Mouse (Mus musculus) midbrain, postnatal 0 days (tissue): ENCODE results near the gene Churc1. TPM values are rescaled to one million over a fixed set of nuclear protein-coding genes. Genes with fewer than 3 reads are reported as not detected.

Source experiments
- ATAC-seq: fragments of 200-750 bp; cut with Nextera tagmentation; 2 replicates; pipeline ENCODE4 v1.8.0; 2017; ENCODE audit warnings: moderate number of reproducible peaks, mild to moderate bottlenecking, moderate TSS enrichment, moderate library complexity; ENCODE audit not compliant: low FRiP score
- DNase-seq: peaks from one replicate; pipeline ENCODE4 v3.0.0-alpha.2; 2015; ENCODE audit warnings: low spot score
- H3K27ac ChIP-seq: fragments of 300-500 bp; sonication (generic); 2 replicates; pipeline ENCODE4 v1.5.1; 2014; ENCODE audit warnings: low read depth, mild to moderate bottlenecking, low read length, mixed read lengths
- H3K27me3 ChIP-seq: fragments of 300-500 bp; sonication (generic); 2 replicates; pipeline ENCODE4 v1.6.1; 2014; ENCODE audit warnings: low read length, control low read depth, mixed read lengths; ENCODE audit not compliant: insufficient read depth
- H3K36me3 ChIP-seq: fragments of 300-500 bp; sonication (generic); 2 replicates; pipeline ENCODE4 v1.6.1; 2014; ENCODE audit warnings: low read length, control low read depth, mixed read lengths; ENCODE audit not compliant: insufficient read depth
- H3K4me1 ChIP-seq: fragments of 300-500 bp; sonication (generic); 2 replicates; pipeline ENCODE4 v1.6.1; 2014; ENCODE audit warnings: mild to moderate bottlenecking, control low read depth, antibody characterized with exemption, low read length, mixed read lengths; ENCODE audit not compliant: insufficient read depth
- H3K4me2 ChIP-seq: fragments of 300-500 bp; sonication (generic); 2 replicates; pipeline ENCODE4 v1.6.1; 2014; ENCODE audit warnings: low read depth, mild to moderate bottlenecking, low read length, mixed read lengths; ENCODE audit not compliant: poor library complexity, severe bottlenecking
- H3K4me3 ChIP-seq: fragments of 300-500 bp; sonication (generic); 2 replicates; pipeline ENCODE4 v1.5.1; 2014; ENCODE audit warnings: low read depth, mild to moderate bottlenecking, low read length, moderate library complexity
- H3K9ac ChIP-seq: fragments of 300-500 bp; sonication (generic); replicated peaks from 2 replicates; pipeline ENCODE4 v1.6.1; 2014; ENCODE audit warnings: mild to moderate bottlenecking, low read length, moderate library complexity, mixed read lengths; ENCODE audit not compliant: poor library complexity, severe bottlenecking
- H3K9me3 ChIP-seq: fragments of 300-500 bp; sonication (generic); 2 replicates; pipeline ENCODE4 v1.6.1; 2016; ENCODE audit warnings: low read length, control low read depth
- CTCF ChIP-seq: IDR thresholded peaks from 2 replicates; pipeline ENCODE4 v1.5.1; 2016; ENCODE audit warnings: antibody characterized with exemption, mild to moderate bottlenecking
- WGBS: fragments of 180-500 bp; shearing (Covaris S2); extraction: QIAGEN DNeasy Blood & Tissue Kit; methylation state at CpG from one replicate; pipeline ENCODE4 v1.1.7; 2014; 5-methylcytosine and 5-hydroxymethylcytosine counted together
- polyA plus RNA-seq: library from polyadenylated mRNA; unstranded; fragments of >200 nt; fragmentation: Nextera tagmentation; extraction: Ambion mirVana; gene quantifications from 2 replicates; pipeline ENCODE4 v1.2.1, GENCODE M21; 2015
- total RNA-seq: library from RNA; depleted of rRNA; stranded (reverse); fragments of >200 nt; gene quantifications from 2 replicates; pipeline ENCODE4 v1.2.3, GENCODE M21; 2014

Churc1 gene
- total and polyA plus RNA-seq, 2 experiments from 2014 or later, result 60.3 to 120 TPM

- ATAC-seq (no peak), DNase-seq (peak; percentile 61)
- H3K27me3 ChIP-seq, result no peaks in the 10 kb centered on the region
- H3K9me3 ChIP-seq, result no peaks in the 10 kb centered on the region
- H3K27ac ChIP-seq, result no peak overlapping the region
- H3K4me3 ChIP-seq, result no peak overlapping the region
- 60% methylated on average over 7 of the region's 7 CpGs for WGBS
- H3K4me2 ChIP-seq, result no peak overlapping the region
- H3K36me3 ChIP-seq, result peaks cover 33% of the 10 kb centered on the region
- no peaks in the 10 kb centered on the region for H3K4me1 ChIP-seq
- TF ChIP-seq CTCF, result peak; percentile 74
- no peak overlapping the region for H3K9ac ChIP-seq
Observed at GRCm38 (mm10) chr12:76803700-76804252, 38.4 kb downstream of the Churc1 start.

GRCm38 (mm10) chr12:76805056-76805811, 39.9 kb downstream of the Churc1 start:
- WGBS, result 89% methylated on average over 10 of the region's 10 CpGs
- TF ChIP-seq CTCF, result no peak
- H3K4me2 ChIP-seq, result no peak overlapping the region
- DNase-seq (peak; percentile 47), ATAC-seq (no peak)
- H3K27me3 ChIP-seq, result no peaks in the 10 kb centered on the region
- H3K27ac ChIP-seq, result no peak overlapping the region
- H3K4me3 ChIP-seq, result no peak overlapping the region
- H3K36me3 ChIP-seq, result peaks cover 19% of the 10 kb centered on the region
- no peaks in the 10 kb centered on the region for H3K9me3 ChIP-seq
- no peaks in the 10 kb centered on the region for H3K4me1 ChIP-seq
- no peak overlapping the region for H3K9ac ChIP-seq

- no peak overlapping the region for H3K4me3 ChIP-seq
- no peak overlapping the region for H3K9ac ChIP-seq
- ATAC-seq (no peak), DNase-seq (no peak)
- TF ChIP-seq CTCF, result no peak
- H3K4me2 ChIP-seq, result no peak overlapping the region
- H3K9me3 ChIP-seq, result no peaks in the 10 kb centered on the region
- no peaks in the 10 kb centered on the region for H3K4me1 ChIP-seq
- H3K27me3 ChIP-seq, result no peaks in the 10 kb centered on the region
- H3K36me3 ChIP-seq, result peaks cover 12% of the 10 kb centered on the region
- H3K27ac ChIP-seq, result no peak overlapping the region
- WGBS, result 78% methylated on average over 10 of the region's 10 CpGs
Observed at GRCm38 (mm10) chr12:76807796-76808195, 42.5 kb downstream of the Churc1 start.

GRCm38 (mm10) chr12:76810491-76810890, 45.2 kb downstream of the Churc1 start:
- WGBS, result 95% methylated on average over 5 of the region's 5 CpGs

GRCm38 (mm10) chr12:76811006-76811405, 45.7 kb downstream of the Churc1 start:
- TF ChIP-seq CTCF, result no peak
- 94% methylated on average over 4 of the region's 4 CpGs for WGBS
- H3K27ac ChIP-seq, result no peak overlapping the region
- no peaks in the 10 kb centered on the region for H3K9me3 ChIP-seq
- no peak overlapping the region for H3K9ac ChIP-seq
- peaks cover 11% of the 10 kb centered on the region for H3K36me3 ChIP-seq
- H3K27me3 ChIP-seq, result no peaks in the 10 kb centered on the region
- H3K4me3 ChIP-seq, result no peak overlapping the region
- no peak for DNase-seq
- no peak overlapping the region for H3K4me2 ChIP-seq
- H3K4me1 ChIP-seq, result no peaks in the 10 kb centered on the region
- ATAC-seq, result no peak

More at GRCm38 (mm10) chr12:76810491-76810890, 45.2 kb downstream of the Churc1 start:
- Histone ChIP-seq H3K4me1 (no peaks in the 10 kb centered on the region), H3K27me3 (no peaks in the 10 kb centered on the region), H3K4me2 (no peak overlapping the region), H3K9ac (no peak overlapping the region), H3K9me3 (no peaks in the 10 kb centered on the region), H3K27ac (no peak overlapping the region), H3K4me3 (no peak overlapping the region), H3K36me3 (peaks cover 11% of the 10 kb centered on the region)
- no peak for TF ChIP-seq CTCF
- DNase-seq (no peak), ATAC-seq (no peak)

GRCm38 (mm10) chr12:76813543-76813942, 48.2 kb downstream of the Churc1 start:
- H3K4me3 ChIP-seq, result no peak overlapping the region
- H3K36me3 ChIP-seq, result peaks cover 11% of the 10 kb centered on the region
- H3K27ac ChIP-seq, result no peak overlapping the region
- H3K27me3 ChIP-seq, result no peaks in the 10 kb centered on the region
- no peak for TF ChIP-seq CTCF
- no peak for DNase-seq
- 78% methylated on average over 10 of the region's 10 CpGs for WGBS
- H3K9ac ChIP-seq, result no peak overlapping the region
- no peaks in the 10 kb centered on the region for H3K4me1 ChIP-seq
- ATAC-seq, result no peak
- H3K4me2 ChIP-seq, result no peak overlapping the region
- no peaks in the 10 kb centered on the region for H3K9me3 ChIP-seq
